Comparison of ENCODE assay signal across 16 mouse cellular contexts in genomic region chr16:40271859-40272258, GRCm38 (mm10).
DNase-seq lines count a peak whose midpoint lies in the region; ATAC-seq and TF ChIP-seq lines count a peak whose summit lies in the region.
"Had no signal": no experiment of that assay in that cellular context is flagged by ENCODE, and none has a peak within 500 bp of the region (broad histone marks: within the 10 kb centered on the region; RNA-seq: fewer than 3 reads in every experiment).

No protein-coding gene starts in this region.

- H3K36me3 ChIP-seq in hindbrain, embryonic 11.5 days (ENCODE audit: control insufficient read depth, insufficient read depth, low read length), result no peaks in the 10 kb centered on the region
- H3K36me3 ChIP-seq in hindbrain, embryonic 13.5 days, result no peaks in the 10 kb centered on the region
- no peaks in the 10 kb centered on the region for H3K36me3 ChIP-seq in lung, postnatal 0 days (ENCODE audit: insufficient read depth, low read length)
- no peaks in the 10 kb centered on the region for H3K36me3 ChIP-seq in stomach, postnatal 0 days (ENCODE audit: control insufficient read depth, insufficient read depth, low read length)
- H3K36me3 ChIP-seq: forebrain, embryonic 12.5 days; limb, embryonic 13.5 days; midbrain, embryonic 15.5 days had no signal

- DNase-seq in hindbrain, embryonic 11.5 days (ENCODE audit: low spot score), result peak; percentile 10
- DNase-seq in lung, postnatal 0 days (ENCODE audit: low spot score), result no peak
- DNase-seq in lung, postnatal 36 days, result no peak
- DNase-seq in R1 (ENCODE audit: low read depth, low spot score), result peak; percentile 27
- DNase-seq in stomach, postnatal 0 days (ENCODE audit: low spot score), result no peak
- DNase-seq in frontal cortex, postnatal 10 days (ENCODE audit: low spot score in 2 of 2), result no peak
- DNase-seq: adrenal gland, adult 8-10 months; cerebellum, adult 11 months; heart, postnatal 10 days; layer of hippocampus, postnatal 36 days; lung, postnatal 14 days had no signal

- no peaks in the 10 kb centered on the region for H3K9me3 ChIP-seq in hindbrain, embryonic 11.5 days (ENCODE audit: control insufficient read depth, low read length)
- no peaks in the 10 kb centered on the region for H3K9me3 ChIP-seq in hindbrain, embryonic 13.5 days
- no peaks in the 10 kb centered on the region for H3K9me3 ChIP-seq in lung, postnatal 0 days (ENCODE audit: low read length)
- no peaks in the 10 kb centered on the region for H3K9me3 ChIP-seq in stomach, postnatal 0 days (ENCODE audit: control insufficient read depth, low read length)
- H3K9me3 ChIP-seq: forebrain, embryonic 12.5 days; limb, embryonic 13.5 days; midbrain, embryonic 15.5 days had no signal

- 87% methylated on average over 3 of the region's 3 CpGs for WGBS in hindbrain, embryonic 11.5 days
- 79% methylated on average over 3 of the region's 3 CpGs for WGBS in hindbrain, embryonic 13.5 days
- 62% methylated on average over 3 of the region's 3 CpGs for WGBS in lung, postnatal 0 days
- 70% methylated on average over 3 of the region's 3 CpGs for WGBS in stomach, postnatal 0 days

- H3K4me3 ChIP-seq in hindbrain, embryonic 11.5 days (ENCODE audit: low read depth, low read length), result no peak overlapping the region
- H3K4me3 ChIP-seq in hindbrain, embryonic 13.5 days, result no peak overlapping the region
- H3K4me3 ChIP-seq in lung, postnatal 0 days (ENCODE audit: low read depth, low read length), result no peak overlapping the region
- no peak overlapping the region for H3K4me3 ChIP-seq in stomach, postnatal 0 days (ENCODE audit: low read depth, low read length)
- H3K4me3 ChIP-seq: forebrain, embryonic 12.5 days; limb, embryonic 13.5 days; midbrain, embryonic 15.5 days had no signal

- H3K27me3 ChIP-seq in hindbrain, embryonic 11.5 days (ENCODE audit: control insufficient read depth, insufficient read depth, low read length), result no peaks in the 10 kb centered on the region
- no peaks in the 10 kb centered on the region for H3K27me3 ChIP-seq in hindbrain, embryonic 13.5 days
- H3K27me3 ChIP-seq in lung, postnatal 0 days (replicated peaks; ENCODE audit: insufficient read depth, low read length), result no peaks in the 10 kb centered on the region
- no peaks in the 10 kb centered on the region for H3K27me3 ChIP-seq in stomach, postnatal 0 days (ENCODE audit: control insufficient read depth, insufficient read depth, low read length)
- H3K27me3 ChIP-seq: forebrain, embryonic 12.5 days; limb, embryonic 13.5 days; midbrain, embryonic 15.5 days; Patski had no signal

- no peaks in the 10 kb centered on the region for H3K4me1 ChIP-seq in hindbrain, embryonic 11.5 days (replicated peaks; ENCODE audit: control insufficient read depth, insufficient read depth, low read length)
- H3K4me1 ChIP-seq in hindbrain, embryonic 13.5 days (replicated peaks), result no peaks in the 10 kb centered on the region
- H3K4me1 ChIP-seq in lung, postnatal 0 days (ENCODE audit: insufficient read depth, low read depth, low read length), result no peaks in the 10 kb centered on the region
- no peaks in the 10 kb centered on the region for H3K4me1 ChIP-seq in stomach, postnatal 0 days (replicated peaks; ENCODE audit: control insufficient read depth, insufficient read depth)
- H3K4me1 ChIP-seq: forebrain, embryonic 12.5 days; limb, embryonic 13.5 days; midbrain, embryonic 15.5 days had no signal

- no peak overlapping the region for H3K27ac ChIP-seq in hindbrain, embryonic 11.5 days (ENCODE audit: low read depth, low read length)
- no peak overlapping the region for H3K27ac ChIP-seq in hindbrain, embryonic 13.5 days
- H3K27ac ChIP-seq in lung, postnatal 0 days (ENCODE audit: low read length), result no peak overlapping the region
- H3K27ac ChIP-seq in stomach, postnatal 0 days (replicated peaks), result no peak overlapping the region
- H3K27ac ChIP-seq: forebrain, embryonic 12.5 days; limb, embryonic 13.5 days; midbrain, embryonic 15.5 days had no signal

- no peak overlapping the region for H3K4me2 ChIP-seq in hindbrain, embryonic 11.5 days (replicated peaks; ENCODE audit: low read depth, low read length)
- H3K4me2 ChIP-seq in hindbrain, embryonic 13.5 days, result no peak overlapping the region
- H3K4me2 ChIP-seq in lung, postnatal 0 days (replicated peaks; ENCODE audit: low read depth, low read length), result no peak overlapping the region
- H3K4me2 ChIP-seq in stomach, postnatal 0 days (replicated peaks; ENCODE audit: low read depth), result no peak overlapping the region
- H3K4me2 ChIP-seq: forebrain, embryonic 12.5 days; limb, embryonic 13.5 days; midbrain, embryonic 15.5 days had no signal

- peak; percentile 43 for TF ChIP-seq CTCF in lung, postnatal 0 days (IDR thresholded peaks at IDR 0.05)
- peak; percentile 65 for TF ChIP-seq CTCF in stomach, postnatal 0 days (IDR thresholded peaks at IDR 0.05; ENCODE audit: low read depth)

- no peak overlapping the region for H3K9ac ChIP-seq in hindbrain, embryonic 11.5 days (ENCODE audit: low read depth, low read length)
- no peak overlapping the region for H3K9ac ChIP-seq in hindbrain, embryonic 13.5 days
- no peak overlapping the region for H3K9ac ChIP-seq in lung, postnatal 0 days (replicated peaks; ENCODE audit: low read depth)
- no peak overlapping the region for H3K9ac ChIP-seq in stomach, postnatal 0 days (ENCODE audit: low read length)
- H3K9ac ChIP-seq: forebrain, embryonic 12.5 days; limb, embryonic 13.5 days; midbrain, embryonic 15.5 days had no signal

- TF ChIP-seq EP300 in lung, postnatal 0 days (IDR thresholded peaks at IDR 0.05), result no peak
- TF ChIP-seq EP300 in stomach, postnatal 0 days (optimal IDR thresholded peaks at IDR 0.05), result no peak

- ATAC-seq in hindbrain, embryonic 11.5 days (ENCODE audit: low FRiP score), result no peak
- no peak for ATAC-seq in hindbrain, embryonic 13.5 days (ENCODE audit: low FRiP score)
- ATAC-seq in lung, postnatal 0 days, result no peak
- no peak for ATAC-seq in stomach, postnatal 0 days (ENCODE audit: low FRiP score, low TSS enrichment)
- ATAC-seq: midbrain, embryonic 15.5 days; Patski had no signal

Comparison
In these comparisons a context has a peak if more than half of its experiments do, and no peak if none do; other contexts are left out.
1. DNase-seq: peak in hindbrain, embryonic 11.5 days (single experiment) and R1 (single experiment); none in lung, postnatal 0 days (single experiment), lung, postnatal 36 days (single experiment), stomach, postnatal 0 days (single experiment) and frontal cortex, postnatal 10 days (0 of 2).